Mouse (Mus musculus): ENCODE measurements at regions not wholly inside any gene's neighbourhood (a gene's known extent, or its start where the extent isn't known, plus 50 kb on each side); places are given as distances from the start of the nearest gene placed in this dataset.

DNA sequence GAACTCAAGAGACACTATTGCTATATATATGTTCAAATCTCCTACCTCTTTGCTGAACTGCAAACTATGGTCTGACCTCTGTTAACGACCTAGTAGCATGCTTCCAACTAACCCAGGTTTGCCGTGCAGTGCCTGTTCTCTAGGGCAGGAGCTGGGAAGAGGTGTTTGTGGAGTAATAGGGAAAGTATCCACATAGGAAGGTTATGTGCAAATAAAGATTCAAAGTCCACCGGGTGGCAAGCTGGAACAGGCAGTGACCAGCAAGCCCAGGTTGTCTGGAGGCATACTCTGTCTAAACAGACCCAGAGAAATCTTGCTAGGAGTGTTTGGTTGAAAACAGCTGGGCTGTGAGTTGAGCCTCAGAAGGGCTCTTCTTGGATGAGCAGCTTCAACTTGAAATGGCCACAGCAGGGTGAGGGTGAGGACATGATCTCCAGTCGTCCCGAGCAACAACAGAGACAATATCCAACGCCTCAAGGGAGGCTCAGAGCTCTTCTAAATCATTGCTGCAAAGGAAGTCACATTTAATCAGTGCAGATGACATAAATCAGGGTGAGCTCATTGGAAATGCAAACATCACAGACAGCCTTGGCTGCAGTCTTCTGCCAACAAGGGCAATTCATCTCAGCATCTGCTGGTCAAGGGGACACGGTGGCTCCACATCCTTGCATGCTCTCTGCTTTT, 846.7 kb downstream of the Synb start:
- DNase-seq (ENCODE audit: low spot score): peak; percentile 5

GRCm38 (mm10) chr14:68433326-68433725, 860.8 kb downstream of the Synb start:
- no peak for DNase-seq (ENCODE audit: low spot score)

GRCm38 (mm10) chr14:68432111-68432510, 862.0 kb downstream of the Synb start:
- DNase-seq (ENCODE audit: low spot score): no peak

- no peak for DNase-seq (ENCODE audit: low spot score)
Measured at GRCm38 (mm10) chr14:68427235-68427634, 866.9 kb downstream of the Synb start.

DNA sequence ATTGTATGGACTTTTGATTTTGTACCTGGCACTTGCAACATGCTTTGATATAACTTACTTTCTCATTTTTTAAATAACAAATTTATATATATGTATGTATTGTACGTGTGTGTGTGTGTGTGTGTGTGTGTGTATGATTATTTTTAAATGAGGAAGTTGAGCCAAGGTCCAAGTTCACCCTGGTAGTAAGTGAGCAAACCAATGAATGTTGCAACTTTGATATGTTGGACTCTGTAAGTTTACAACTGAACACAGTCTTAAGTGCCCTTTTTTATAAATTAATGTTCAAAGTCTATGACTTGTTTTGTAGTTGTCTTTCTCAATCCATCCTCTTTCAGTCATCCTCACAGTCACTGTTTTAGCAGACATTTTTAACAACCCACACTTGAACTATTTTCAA, 901.7 kb downstream of the Synb start:
- no peak for DNase-seq (ENCODE audit: low spot score)

DNA sequence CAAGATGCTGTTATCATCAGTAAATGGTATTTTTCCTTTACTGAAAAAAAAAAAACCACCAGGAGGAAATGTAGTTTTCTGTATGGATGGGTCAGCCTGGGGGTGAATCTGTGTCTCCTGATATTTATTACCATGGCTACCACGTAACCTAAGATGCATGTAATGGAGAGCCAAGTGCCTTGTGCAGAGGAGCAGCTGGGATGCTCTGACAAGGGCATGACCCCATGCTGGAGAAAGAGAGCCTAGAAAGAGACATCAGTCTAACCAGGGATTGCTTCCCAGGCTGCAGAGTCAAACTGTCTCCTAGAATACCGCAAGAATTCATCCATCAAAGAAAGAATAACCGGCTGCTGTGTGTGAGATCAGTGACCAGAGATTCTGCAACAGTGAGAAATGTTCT, 902.2 kb downstream of the Synb start:
- DNase-seq (ENCODE audit: low spot score): no peak

DNA sequence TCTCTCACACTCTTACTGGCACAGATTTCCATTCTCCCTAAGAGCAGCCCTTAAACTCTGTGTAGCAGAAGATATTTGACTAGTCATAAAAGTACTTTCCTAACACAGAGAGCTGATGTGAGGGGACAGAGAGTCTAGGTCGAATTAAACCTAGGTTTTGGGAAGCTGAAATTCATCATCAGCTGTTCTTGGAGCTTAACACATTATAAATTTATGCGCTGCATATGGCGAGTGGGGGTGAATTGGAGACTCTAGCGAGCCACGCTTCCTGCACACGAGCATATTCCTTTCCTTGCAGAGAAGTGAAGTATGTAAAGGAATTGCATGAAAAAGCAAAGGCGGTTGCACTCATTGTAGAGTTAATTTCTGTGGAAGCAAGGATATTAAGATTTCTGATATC, 912.4 kb downstream of the Synb start:
- DNase-seq (ENCODE audit: low spot score): peak; percentile 38

DNA sequence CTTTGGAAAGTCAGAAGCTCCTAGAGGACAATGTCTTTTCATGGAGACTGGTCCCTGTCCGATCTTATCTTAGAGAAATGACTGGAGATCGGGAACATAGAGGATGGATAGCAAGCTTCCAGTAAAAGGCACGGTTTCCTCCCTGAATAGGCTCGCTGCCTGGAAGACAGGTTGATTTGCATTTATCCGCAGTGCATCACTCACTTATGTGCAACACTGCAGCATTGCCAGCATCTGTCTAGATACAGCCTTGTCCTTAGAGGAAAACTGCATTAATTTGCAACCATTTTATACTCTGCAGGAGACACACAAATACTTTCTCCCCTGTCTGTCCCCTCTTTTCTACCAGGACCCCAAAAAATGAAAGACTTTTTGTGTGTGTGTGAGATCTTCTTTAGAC, 926.4 kb downstream of the Synb start:
- no peak for DNase-seq (ENCODE audit: low spot score)

DNA sequence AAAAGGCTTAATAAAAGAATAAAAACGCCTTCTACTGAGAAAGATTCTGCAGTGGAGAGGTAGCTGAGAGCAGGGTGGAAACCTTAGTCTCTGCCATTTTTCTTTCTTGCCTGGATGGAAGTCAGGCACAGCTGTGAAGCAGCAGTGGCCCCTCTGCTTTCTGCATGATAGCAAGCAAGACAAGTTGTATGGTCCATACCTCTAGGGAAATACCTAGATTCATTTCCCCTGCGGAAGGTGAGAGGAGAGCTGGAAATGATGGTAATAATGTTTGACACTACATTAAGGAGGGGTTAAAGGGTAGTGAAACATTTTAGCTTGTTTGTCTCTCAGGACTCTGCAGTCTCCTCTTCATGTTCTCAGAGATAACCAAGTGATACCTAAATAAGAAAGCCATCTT, 930.2 kb downstream of the Synb start:
- peak; percentile 62 for DNase-seq (ENCODE audit: low spot score)

GRCm38 (mm10) chr14:68361998-68362397, 932.1 kb downstream of the Synb start:
- peak; percentile 47 for DNase-seq (ENCODE audit: low spot score)

DNA sequence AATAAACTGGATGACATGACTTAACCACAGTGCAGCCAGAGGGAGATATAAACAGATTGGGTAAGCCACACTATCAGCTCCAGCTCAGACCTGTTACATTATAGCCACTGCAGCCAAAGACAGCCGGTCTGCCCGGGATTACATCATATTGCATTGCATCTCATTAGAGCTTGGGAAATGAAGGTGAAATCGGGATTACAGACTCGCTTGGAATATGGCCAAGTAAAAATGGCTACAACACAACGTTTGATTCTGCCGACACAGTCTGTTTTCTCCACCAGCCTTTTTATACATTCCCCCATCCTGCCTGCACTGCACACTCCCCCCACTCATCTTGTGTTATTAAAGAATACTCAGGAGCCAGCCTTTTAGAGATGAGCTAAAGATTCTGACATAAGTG, 932.6 kb downstream of the Synb start:
- DNase-seq (ENCODE audit: low spot score): no peak

DNA sequence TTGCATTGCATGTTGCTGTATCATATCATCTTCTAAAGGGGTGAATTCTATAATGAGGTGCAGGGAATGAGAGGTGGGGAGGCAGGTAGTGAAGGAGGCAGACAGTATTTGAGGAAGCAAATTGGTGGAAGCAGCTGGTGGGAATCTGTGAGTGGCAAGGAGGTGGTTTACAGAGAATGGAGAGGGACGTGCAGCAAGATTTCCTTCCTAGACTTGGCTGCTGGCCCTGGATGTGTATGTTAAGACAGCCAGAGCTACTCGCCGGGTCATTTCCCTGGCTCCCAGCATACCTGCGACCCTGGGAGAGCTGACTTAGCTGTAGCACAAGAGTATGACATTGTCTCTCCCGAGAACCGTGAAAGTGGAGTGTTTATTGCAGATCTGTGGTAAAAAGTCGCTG, 937.7 kb downstream of the Synb start:
- DNase-seq (ENCODE audit: low spot score): no peak

GRCm38 (mm10) chr14:68355462-68355905, 938.6 kb downstream of the Synb start:
- DNase-seq (ENCODE audit: low spot score): peak; percentile 72

DNA sequence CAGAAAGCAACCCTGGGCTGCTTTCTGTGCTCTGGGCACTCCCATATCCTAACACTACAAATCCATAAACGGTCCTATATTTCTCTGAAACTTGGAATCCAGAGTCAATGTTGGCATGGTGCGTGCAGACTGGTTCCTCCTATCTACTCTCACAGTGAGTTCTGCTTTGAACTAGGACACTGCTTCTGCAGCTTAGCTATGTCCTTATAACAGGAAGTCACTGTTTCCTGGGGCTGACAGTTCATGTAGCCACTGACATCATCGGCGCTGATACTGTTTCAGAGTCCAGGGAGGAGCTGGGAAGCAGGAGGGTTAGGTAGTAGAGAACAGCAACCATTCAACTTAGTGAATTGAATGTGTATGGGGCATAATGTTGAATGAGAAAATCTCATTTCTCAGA, 948.6 kb downstream of the Synb start:
- no peak for DNase-seq (ENCODE audit: low spot score)

DNA sequence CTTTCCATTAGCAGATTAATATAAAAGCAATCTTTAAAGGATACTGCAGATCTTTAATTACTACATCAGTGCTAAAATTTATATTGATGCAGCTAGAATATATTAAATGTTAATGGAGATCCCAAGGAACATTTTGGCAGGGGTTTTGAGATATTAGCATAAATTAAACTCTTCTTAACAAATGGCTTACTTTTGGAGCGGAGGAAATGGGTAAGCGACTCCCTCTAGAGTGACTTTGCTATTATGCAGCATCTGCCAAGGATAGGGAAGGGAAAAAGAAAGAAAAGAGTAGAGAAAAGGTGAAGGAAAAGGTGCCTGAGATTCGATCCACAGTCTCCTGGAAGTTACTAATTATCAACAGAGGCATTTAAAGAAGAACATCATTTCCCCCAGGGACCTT, 949.4 kb downstream of the Synb start:
- no peak for DNase-seq (ENCODE audit: low spot score)

DNA sequence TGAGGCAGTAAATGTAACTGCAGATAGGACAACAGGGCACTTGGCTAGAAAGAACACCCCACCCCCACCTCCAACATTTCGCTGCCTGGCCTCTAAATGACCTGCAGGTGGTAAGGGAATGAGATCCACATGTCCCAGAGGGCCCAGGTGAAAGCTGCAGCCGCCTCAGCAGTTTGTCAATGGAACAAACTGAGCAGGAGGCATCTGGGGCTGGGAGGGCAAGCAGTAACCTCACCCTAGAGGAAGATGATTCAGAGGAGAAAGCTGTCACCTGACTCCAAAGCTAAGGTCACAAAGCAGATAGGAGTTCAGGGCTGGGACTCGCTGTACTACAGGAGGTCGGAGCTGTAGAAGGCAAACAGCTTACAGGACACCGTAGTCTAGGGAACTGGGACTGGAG, 955.7 kb downstream of the Synb start:
- no peak for DNase-seq (ENCODE audit: low spot score)

- no peak for DNase-seq (ENCODE audit: low spot score)
Measured at GRCm38 (mm10) chr14:68325061-68325460, 969.0 kb downstream of the Synb start.

- no peak for DNase-seq (ENCODE audit: low spot score)
Measured at GRCm38 (mm10) chr14:68323008-68323407, 971.1 kb downstream of the Synb start.

DNA sequence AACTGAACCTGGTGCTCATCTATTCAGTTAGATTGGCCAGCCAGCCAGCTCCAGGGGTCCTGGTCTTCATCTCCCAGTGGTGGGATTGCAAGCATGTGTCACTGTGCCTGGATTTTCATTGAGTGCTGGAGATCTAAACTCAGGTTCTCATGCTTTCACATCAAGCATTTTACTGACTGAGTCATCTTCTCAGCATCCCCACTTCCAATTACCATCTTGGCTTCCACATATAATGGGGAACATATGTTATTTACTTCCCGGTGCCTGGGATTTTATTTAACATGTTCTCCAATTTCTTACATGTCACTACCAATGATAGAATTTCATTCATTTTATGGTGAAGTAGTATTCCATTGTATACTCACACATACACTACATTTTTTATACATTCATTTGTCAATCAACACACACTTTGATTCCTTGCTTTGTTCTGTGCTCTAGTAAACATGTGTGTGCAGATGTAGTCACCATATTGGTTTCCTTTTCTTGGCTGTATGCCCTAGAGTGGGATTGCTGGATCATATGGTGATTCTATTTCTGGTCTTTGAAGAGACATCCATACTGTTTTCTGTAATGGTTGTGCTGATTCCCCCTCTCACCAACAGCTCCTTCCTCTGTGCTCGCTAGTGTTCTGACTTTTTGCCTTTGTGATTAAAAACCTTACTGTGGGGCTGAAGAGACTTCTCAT, 986.0 kb downstream of the Synb start:
- DNase-seq (ENCODE audit: low spot score): no peak

DNA sequence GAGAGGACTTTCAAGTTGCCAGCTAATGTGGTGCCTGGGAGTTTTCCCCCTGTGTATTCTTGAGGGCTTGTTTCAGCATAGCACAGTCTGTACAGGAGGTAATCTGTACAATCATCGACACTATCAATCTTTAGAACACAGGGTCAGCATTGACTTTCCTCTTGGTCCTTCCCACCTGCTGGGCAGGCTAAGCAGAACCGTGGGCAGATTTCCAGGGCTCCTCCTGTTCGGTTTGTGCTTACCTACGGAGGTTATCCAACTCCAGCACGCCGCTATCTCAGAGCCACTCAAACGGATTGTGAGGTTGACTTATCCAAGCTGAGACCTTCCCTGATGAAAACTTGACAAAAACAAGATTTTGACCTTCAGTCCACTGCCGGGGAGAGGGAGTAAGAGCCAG, 988.9 kb downstream of the Synb start:
- DNase-seq (ENCODE audit: low spot score): no peak

GRCm38 (mm10) chr14:68301710-68302109, 992.4 kb downstream of the Synb start:
- DNase-seq (ENCODE audit: low spot score): no peak

GRCm38 (mm10) chr14:68285546-68285945, 1008.6 kb downstream of the Synb start:
- no peak for DNase-seq (ENCODE audit: low spot score)

DNA sequence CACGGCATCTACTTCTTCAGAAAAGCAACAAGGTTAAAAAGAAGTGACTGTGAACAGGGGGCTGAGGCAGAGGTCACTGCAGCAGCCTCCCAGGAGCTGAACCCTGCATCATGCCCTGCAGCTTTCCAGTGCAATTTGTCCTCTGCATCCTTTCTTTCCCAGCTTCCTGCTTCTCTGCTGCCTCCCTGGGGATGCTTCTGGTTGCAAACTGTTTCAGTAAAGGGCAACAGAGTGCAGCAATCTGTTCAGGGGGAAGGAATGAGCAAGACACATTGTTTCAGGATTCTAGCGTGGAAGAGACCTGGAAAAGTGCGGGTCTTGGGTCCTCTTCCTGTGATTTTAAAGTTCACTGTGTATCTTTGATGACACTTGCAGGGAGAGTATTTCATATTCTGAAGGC, 1032.7 kb downstream of the Synb start:
- DNase-seq (ENCODE audit: low spot score): peak; percentile 45

DNA sequence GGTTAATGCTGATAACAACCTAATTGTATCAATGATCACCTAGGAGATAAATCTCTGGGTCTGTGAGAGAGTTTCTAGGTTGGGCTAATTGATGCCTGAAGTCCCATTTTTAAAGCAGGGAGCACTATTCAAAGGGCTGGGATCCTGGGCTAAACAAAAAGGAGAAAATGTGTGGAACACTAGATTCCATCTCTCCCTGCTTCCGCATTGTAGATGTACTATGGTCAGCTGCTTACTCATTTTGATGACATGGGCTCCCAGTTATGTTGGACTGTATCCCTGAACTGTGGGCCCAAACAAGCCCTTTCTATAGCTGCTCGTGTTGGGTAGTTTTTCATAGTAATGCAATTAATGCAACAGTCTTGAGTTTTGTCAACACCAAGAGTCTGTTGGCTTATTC, 1047.1 kb downstream of the Synb start:
- no peak for DNase-seq (ENCODE audit: low spot score)
